Mouse (Mus musculus) forebrain, postnatal 0 days (tissue): ENCODE measurements around the gene Lrrc15. TPM values are rescaled to one million over a fixed set of nuclear protein-coding genes. Genes with fewer than 3 reads are reported as not detected.

Experiments used
- ATAC-seq: fragments of 200-750 bp; cut with Nextera tagmentation; 2 replicates; pipeline ENCODE4 v1.8.0; 2017; ENCODE audit warnings: mild to moderate bottlenecking, moderate library complexity
- DNase-seq: peaks from one replicate; pipeline ENCODE4 v3.0.0-alpha.2; 2015
- H3K27ac ChIP-seq: fragments of 300-500 bp; sonication (generic); 2 replicates; pipeline ENCODE4 v1.5.1; 2014; ENCODE audit warnings: low read depth, mild to moderate bottlenecking, antibody characterized with exemption, low read length, moderate library complexity, mixed read lengths
- H3K27me3 ChIP-seq: fragments of 300-500 bp; sonication (generic); 2 replicates; pipeline ENCODE4 v1.6.1; 2014; ENCODE audit warnings: mild to moderate bottlenecking, low read length, mixed read lengths; ENCODE audit not compliant: insufficient read depth
- H3K36me3 ChIP-seq: fragments of 300-500 bp; sonication (generic); 2 replicates; pipeline ENCODE4 v1.6.1; 2014; ENCODE audit warnings: mild to moderate bottlenecking, moderate library complexity; ENCODE audit not compliant: insufficient read depth
- H3K4me1 ChIP-seq: fragments of 300-500 bp; sonication (generic); 2 replicates; pipeline ENCODE4 v1.6.1; 2014; ENCODE audit warnings: antibody characterized with exemption; ENCODE audit not compliant: insufficient read depth
- H3K4me2 ChIP-seq: fragments of 300-500 bp; sonication (generic); 2 replicates; pipeline ENCODE4 v1.6.1; 2014; ENCODE audit warnings: low read depth, mild to moderate bottlenecking, moderate library complexity
- H3K4me3 ChIP-seq: fragments of 300-500 bp; sonication (generic); 2 replicates; pipeline ENCODE4 v1.5.1; 2014; ENCODE audit warnings: low read depth, low read length, mixed read lengths
- H3K9ac ChIP-seq: fragments of 300-500 bp; sonication (generic); 2 replicates; pipeline ENCODE4 v1.6.1; 2014; ENCODE audit warnings: mild to moderate bottlenecking
- H3K9me3 ChIP-seq: fragments of 300-500 bp; sonication (generic); 2 replicates; pipeline ENCODE4 v1.6.1; 2016; ENCODE audit warnings: low read length
- CTCF ChIP-seq: sonication (generic); IDR thresholded peaks from 2 replicates; pipeline ENCODE4 v1.5.1; 2016; ENCODE audit warnings: antibody characterized with exemption, control low read depth, low read depth
- WGBS: fragments of 180-500 bp; shearing (Covaris S2); extraction: QIAGEN DNeasy Blood & Tissue Kit; methylation state at CpG from one replicate; pipeline ENCODE4 v1.1.7; 2014; 5-methylcytosine and 5-hydroxymethylcytosine counted together
- polyA plus RNA-seq: library from polyadenylated mRNA; unstranded; fragments of >200 nt; fragmentation: Nextera tagmentation; extraction: Ambion mirVana; gene quantifications from 2 replicates; pipeline ENCODE4 v1.2.1, GENCODE M21; 2015
- total RNA-seq: library from RNA; depleted of rRNA; stranded (reverse); fragments of >200 nt; gene quantifications from 2 replicates; pipeline ENCODE4 v1.2.3, GENCODE M21; 2014

The Lrrc15 gene
- total and polyA plus RNA-seq, 2 experiments from 2014 or later, result 0.12 to 0.48 TPM

DNA sequence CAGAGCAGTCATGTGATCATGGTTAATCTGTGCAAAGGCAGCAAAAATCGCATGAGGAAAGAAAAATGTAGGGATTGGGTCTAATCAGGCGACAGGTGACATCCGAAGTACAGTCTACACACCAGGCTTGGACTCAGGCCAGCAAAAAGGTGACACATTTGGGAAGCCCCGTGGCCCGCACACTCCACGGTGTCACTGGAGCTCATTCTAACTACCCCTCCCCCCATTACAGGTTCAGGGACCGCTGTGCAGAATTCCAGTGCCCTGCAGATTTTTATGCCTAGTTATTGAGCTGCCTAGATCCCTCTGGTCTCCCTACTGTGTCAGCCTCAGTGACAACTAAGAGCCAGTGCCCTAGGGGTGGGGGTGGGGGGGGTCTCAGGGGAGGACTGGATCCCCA is 14.4 kb upstream of the Lrrc15 start:
- H3K9me3 ChIP-seq, result no peaks in the 10 kb centered on the region
- no peak overlapping the region for H3K4me3 ChIP-seq
- H3K36me3 ChIP-seq, result no peaks in the 10 kb centered on the region
- no peak overlapping the region for H3K4me2 ChIP-seq
- H3K27me3 ChIP-seq, result no peaks in the 10 kb centered on the region
- H3K9ac ChIP-seq, result no peak overlapping the region
- WGBS, result 85% methylated on average over 7 of the region's 7 CpGs
- DNase-seq (no peak), ATAC-seq (no peak)
- no peaks in the 10 kb centered on the region for H3K4me1 ChIP-seq
- no peak overlapping the region for H3K27ac ChIP-seq
- no peak for TF ChIP-seq CTCF

DNA sequence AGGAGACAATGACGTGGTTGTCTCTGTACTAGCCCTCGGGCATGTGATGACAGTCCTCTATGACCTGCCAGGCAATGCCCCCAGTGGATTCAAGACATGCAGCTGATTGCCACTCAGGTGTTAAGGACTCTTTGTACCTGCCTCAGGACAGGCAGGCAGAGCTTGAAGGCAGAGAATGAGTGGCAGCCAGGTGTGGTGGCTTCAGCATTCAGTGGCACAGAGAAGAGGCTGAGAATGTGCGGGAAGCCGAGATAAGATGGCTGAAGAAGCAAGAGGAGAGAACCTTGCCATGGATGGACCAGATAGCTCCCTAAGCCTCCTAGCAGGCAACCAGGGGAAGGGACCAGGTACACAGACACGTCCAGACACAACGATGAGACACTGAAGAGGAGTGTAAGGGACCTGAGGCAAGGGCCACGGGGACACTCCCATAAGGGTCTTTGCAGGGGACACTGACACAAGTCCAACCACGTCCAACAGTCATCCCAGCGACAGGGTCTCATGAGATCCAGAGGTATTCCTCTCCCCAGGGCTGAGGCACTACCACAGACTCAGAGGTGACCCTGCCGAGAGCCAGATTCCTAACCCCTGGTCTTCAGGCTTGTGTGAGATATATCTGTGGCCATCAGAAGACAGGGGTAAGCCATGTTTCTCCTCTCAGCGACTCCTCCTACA is 13.7 kb upstream of the Lrrc15 start:
- Histone ChIP-seq H3K4me2 (no peak overlapping the region), H3K9ac (no peak overlapping the region), H3K27ac (no peak overlapping the region), H3K4me1 (no peaks in the 10 kb centered on the region), H3K27me3 (no peaks in the 10 kb centered on the region), H3K9me3 (no peaks in the 10 kb centered on the region), H3K36me3 (no peaks in the 10 kb centered on the region), H3K4me3 (no peak overlapping the region)
- DNase-seq, result no peak
- no peak for ATAC-seq
- 90% methylated on average over 11 of the region's 11 CpGs for WGBS
- TF ChIP-seq CTCF, result no peak

DNA sequence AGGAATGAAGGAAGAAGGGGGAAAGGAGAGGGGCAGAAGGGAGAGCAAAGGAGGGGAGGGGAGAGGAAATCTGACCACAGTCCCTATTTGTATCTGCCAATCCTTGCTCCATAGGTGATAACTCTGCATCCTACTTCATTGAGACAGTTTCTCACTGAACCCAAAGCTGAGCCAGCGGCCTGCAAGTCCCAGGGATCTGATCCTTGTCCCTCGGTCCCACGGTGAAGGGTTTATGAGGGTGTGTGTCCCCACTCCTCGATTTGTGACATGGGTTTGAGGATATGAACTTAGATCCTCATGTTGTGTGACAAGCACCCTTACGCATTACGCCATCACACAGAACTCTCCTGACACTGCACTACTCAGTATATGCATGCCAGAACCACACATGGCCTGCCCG is 12.1 kb upstream of the Lrrc15 start:
- no peak overlapping the region for H3K9ac ChIP-seq
- no peaks in the 10 kb centered on the region for H3K9me3 ChIP-seq
- no peak overlapping the region for H3K27ac ChIP-seq
- H3K4me3 ChIP-seq, result no peak overlapping the region
- H3K4me1 ChIP-seq, result no peaks in the 10 kb centered on the region
- H3K27me3 ChIP-seq, result no peaks in the 10 kb centered on the region
- H3K4me2 ChIP-seq, result no peak overlapping the region
- no peak for DNase-seq
- H3K36me3 ChIP-seq, result no peaks in the 10 kb centered on the region
- TF ChIP-seq CTCF, result no peak
- WGBS, result 93% methylated on average over 7 of the region's 7 CpGs
- no peak for ATAC-seq

DNA sequence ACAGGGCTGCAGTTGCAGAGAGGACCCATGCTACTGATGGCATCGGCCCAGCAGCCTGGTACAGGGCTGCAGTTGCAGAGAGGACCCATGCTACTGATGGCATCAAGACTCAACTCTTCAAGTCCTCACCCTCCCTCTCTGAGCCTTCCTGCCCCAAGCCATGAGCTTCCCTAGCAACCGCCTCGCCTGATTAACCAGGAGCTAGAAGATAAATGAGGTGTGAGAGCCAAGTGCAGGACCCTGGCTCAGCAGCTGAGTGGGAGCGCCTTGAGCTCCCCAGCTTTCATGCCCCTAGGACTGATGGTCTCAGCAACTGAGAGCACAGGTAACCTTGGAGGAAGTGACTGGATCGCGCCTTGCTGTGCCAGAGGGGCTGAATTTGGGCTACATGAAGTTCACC is 7.4 kb upstream of the Lrrc15 start:
- no peaks in the 10 kb centered on the region for H3K36me3 ChIP-seq
- H3K4me3 ChIP-seq, result no peak overlapping the region
- no peak overlapping the region for H3K9ac ChIP-seq
- H3K27me3 ChIP-seq, result no peaks in the 10 kb centered on the region
- H3K9me3 ChIP-seq, result no peaks in the 10 kb centered on the region
- no peak overlapping the region for H3K4me2 ChIP-seq
- DNase-seq (no peak), ATAC-seq (no peak)
- no peak overlapping the region for H3K27ac ChIP-seq
- H3K4me1 ChIP-seq, result no peaks in the 10 kb centered on the region
- no peak for TF ChIP-seq CTCF
- WGBS, result 70% methylated on average over 6 of the region's 6 CpGs

DNA sequence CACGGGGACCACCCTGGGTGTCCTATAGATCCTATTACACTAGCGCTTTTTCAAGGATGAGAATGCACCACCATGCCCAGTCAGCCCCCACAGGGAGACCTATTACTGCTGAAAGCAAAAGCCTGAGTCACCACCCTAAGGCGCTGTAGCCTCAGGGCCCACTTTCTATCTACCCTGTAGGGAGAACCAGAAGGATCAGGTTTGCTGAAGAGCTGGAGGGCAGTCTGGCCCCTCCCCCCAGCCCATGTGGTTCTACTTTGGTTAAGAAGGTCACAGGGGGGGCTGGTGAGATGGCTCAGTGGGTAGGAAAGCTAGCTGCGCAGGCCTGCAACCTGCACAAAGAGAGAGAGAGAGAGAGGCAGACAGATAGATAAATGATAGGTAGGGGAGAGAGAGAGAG is 2.6 kb upstream of the Lrrc15 start:
- Histone ChIP-seq H3K9ac (no peak overlapping the region), H3K4me1 (peaks cover 5% of the 10 kb centered on the region; the same call in 1 of the 2 replicates), H3K4me2 (no peak overlapping the region), H3K27me3 (peaks cover 25% of the 10 kb centered on the region), H3K27ac (no peak overlapping the region), H3K36me3 (no peaks in the 10 kb centered on the region), H3K9me3 (no peaks in the 10 kb centered on the region), H3K4me3 (no peak overlapping the region)
- WGBS, result 50% methylated on average over 4 of the region's 4 CpGs
- no peak for TF ChIP-seq CTCF
- DNase-seq (no peak), ATAC-seq (no peak)

DNA sequence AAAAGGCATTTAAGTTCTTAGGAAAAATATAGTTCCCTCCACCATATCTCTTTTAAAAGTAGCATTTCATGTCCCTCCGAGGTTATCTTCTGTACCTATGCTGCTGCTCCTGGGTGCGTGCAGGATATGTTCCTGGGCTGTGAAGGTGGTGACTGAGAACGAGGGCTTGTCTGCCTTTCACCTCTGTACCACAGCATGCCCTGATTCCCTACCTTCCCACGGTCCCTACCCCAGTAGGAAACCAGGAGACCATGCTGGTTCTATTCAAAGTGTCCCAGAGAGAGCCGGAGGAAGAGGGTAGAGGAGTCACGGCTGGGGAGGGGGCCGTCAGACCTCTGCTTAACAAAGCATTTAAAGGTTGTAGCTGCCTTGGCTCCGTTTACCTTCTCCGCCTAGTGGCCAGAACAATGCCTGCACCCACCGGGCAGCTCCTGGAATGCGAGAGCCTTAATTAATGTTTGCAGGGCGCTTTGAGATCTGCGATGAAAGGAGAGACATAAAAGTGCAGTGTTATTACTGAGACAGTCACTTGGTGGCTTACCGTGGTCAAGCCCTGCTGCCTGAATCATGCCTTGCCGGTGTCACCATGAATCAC is 784 bp upstream of the Lrrc15 start:
- no peaks in the 10 kb centered on the region for H3K36me3 ChIP-seq
- H3K27me3 ChIP-seq, result peaks cover 25% of the 10 kb centered on the region
- H3K4me3 ChIP-seq, result 0 out of 2 replicates have a peak overlapping the region, but pooled peaks have one; percentile 5
- 0 out of 2 replicates have a peak overlapping the region, but pooled peaks have one; percentile 10 for H3K9ac ChIP-seq
- ATAC-seq (peak; percentile 70; the same call in 1 of the 2 replicates), DNase-seq (peak; percentile 68)
- peak; percentile 79 for TF ChIP-seq CTCF
- 2% methylated on average over 15 of the region's 15 CpGs for WGBS
- H3K4me2 ChIP-seq, result peak overlapping the region; percentile 39
- H3K4me1 ChIP-seq, result peaks cover 5% of the 10 kb centered on the region; the same call in 1 of the 2 replicates
- no peaks in the 10 kb centered on the region for H3K9me3 ChIP-seq
- H3K27ac ChIP-seq, result no peak overlapping the region

DNA sequence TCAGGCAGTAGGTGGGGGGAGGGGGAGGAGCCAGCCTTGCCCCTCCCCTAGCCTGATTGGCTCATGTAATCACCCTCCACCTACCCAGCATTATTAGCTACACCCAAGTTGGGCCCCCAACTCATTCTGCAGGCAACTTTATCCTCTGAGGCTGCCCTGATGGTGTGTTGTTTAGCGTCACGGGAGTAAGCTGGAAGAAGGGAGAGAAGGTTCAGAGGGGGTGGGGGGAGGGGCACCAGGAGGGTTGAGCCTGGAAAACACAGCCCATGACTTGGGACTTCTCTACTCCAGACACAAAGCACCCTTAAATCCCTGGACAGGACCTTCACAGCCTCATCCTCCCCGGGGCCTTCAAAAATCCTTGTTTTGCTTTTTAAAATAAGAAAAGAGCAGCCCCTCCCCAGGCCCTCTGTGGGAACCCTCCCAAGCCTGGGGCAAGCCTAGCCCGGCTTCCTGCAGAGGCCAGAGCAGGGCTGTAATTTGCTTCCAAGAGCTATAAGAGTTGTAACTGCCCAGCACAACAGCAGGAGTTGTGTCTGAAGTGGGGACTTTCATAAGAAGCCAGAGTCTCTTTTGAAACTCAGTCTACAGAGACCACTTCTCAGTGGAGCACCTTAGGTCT is 2.3 kb downstream of the Lrrc15 start:
- WGBS, result 18% methylated on average over 4 of the region's 4 CpGs
- Histone ChIP-seq H3K4me2 (no peak overlapping the region), H3K9me3 (no peaks in the 10 kb centered on the region), H3K36me3 (no peaks in the 10 kb centered on the region), H3K27ac (no peak overlapping the region), H3K9ac (no peak overlapping the region), H3K4me3 (no peak overlapping the region), H3K4me1 (peaks cover 5% of the 10 kb centered on the region; the same call in 1 of the 2 replicates), H3K27me3 (peaks cover 25% of the 10 kb centered on the region)
- TF ChIP-seq CTCF, result no peak
- ATAC-seq, result no peak
- no peak for DNase-seq
